Mouse (Mus musculus) thymus, adult 2 months (tissue): ENCODE measurements around the gene Phgdh. TPM values are rescaled to one million over a fixed set of nuclear protein-coding genes. Genes with fewer than 3 reads are reported as not detected.

Source experiments
- DNase-seq: peaks from one replicate; pipeline ENCODE4 v3.0.0; 2021
- H3K27ac ChIP-seq: fragments of 200-500 bp; 2 replicates; pipeline ENCODE4 v1.5.1; 2012; ENCODE audit warnings: low read length, control low read depth; ENCODE audit not compliant: control insufficient read depth, insufficient read depth
- H3K27me3 ChIP-seq: fragments of 200-500 bp; 2 replicates; pipeline ENCODE4 v1.6.1; 2012; ENCODE audit warnings: mild to moderate bottlenecking, low read length, moderate library complexity, mixed read lengths; ENCODE audit not compliant: control insufficient read depth, insufficient read depth
- H3K36me3 ChIP-seq: fragments of 200-500 bp; 2 replicates; pipeline ENCODE4 v1.6.1; 2012; ENCODE audit warnings: mild to moderate bottlenecking, low read length, moderate library complexity; ENCODE audit not compliant: control insufficient read depth, insufficient read depth
- H3K4me1 ChIP-seq: fragments of 200-500 bp; replicated peaks from 2 replicates; pipeline ENCODE4 v1.6.1; 2012; ENCODE audit warnings: low read length; ENCODE audit not compliant: control insufficient read depth, insufficient read depth
- H3K4me3 ChIP-seq: fragments of 200-500 bp; 2 replicates; pipeline ENCODE4 v1.5.1; 2012; ENCODE audit warnings: mild to moderate bottlenecking, low read length, control low read depth, moderate library complexity; ENCODE audit not compliant: control insufficient read depth, insufficient read depth
- CTCF ChIP-seq: fragments of 200-500 bp; IDR thresholded peaks from 2 replicates; pipeline ENCODE4 v1.5.1; 2012; ENCODE audit warnings: mild to moderate bottlenecking, control low read depth, low read length, moderate library complexity, borderline replicate concordance; ENCODE audit not compliant: control insufficient read depth, poor library complexity, insufficient read depth; ENCODE audit errors: extremely low read depth
- POLR2A ChIP-seq: fragments of 200-500 bp; IDR thresholded peaks from 2 replicates; pipeline ENCODE4 v1.6.1; 2012; ENCODE audit warnings: mild to moderate bottlenecking, low read length, control low read depth, moderate library complexity; ENCODE audit not compliant: control insufficient read depth, poor library complexity, insufficient read depth; ENCODE audit errors: extremely low read depth
- WGBS: fragments of 180-500 bp; shearing (Covaris S2); methylation state at CpG from one replicate; pipeline ENCODE4 v1.1.7; 2018; 5-methylcytosine and 5-hydroxymethylcytosine counted together
- polyA plus RNA-seq: library from polyadenylated mRNA; depleted of rRNA; stranded (reverse); fragments of >200 nt; gene quantifications from 2 replicates; pipeline ENCODE4 v1.2.3, GENCODE M21; 2012; rRNA removed

The Phgdh gene
- polyA plus RNA-seq, 1 experiment = 213 TPM

DNA sequence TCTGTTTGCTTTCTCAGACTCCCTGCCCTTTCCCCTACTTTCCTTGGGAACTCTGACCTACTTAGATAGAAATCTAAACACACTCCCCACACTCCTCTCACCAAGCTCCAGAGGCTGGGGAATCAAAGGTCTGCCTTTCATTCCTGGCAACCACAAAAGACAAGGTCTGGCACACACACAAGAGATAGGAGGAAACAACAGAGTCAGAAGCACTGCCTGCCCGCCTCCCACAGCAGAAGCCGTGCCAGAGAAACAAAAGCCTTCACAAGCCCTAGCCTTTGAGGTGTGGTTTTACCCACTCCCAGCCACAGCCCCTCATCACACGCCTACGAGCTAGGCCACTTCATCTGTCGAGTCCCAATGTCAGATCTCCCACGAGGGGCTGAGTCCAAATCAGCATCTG lies 72.5 kb downstream of the Phgdh start:
- no peak for TF ChIP-seq CTCF
- 0 out of 2 replicates have a peak, but pooled peaks have one; percentile 23 for TF ChIP-seq POLR2A
- DNase-seq = no peak
- Histone ChIP-seq H3K27me3 (no peaks in the 10 kb centered on the region), H3K4me3 (no peak overlapping the region), H3K27ac (no peak overlapping the region), H3K36me3 (no peaks in the 10 kb centered on the region), H3K4me1 (peaks cover 8% of the 10 kb centered on the region)
- 4% methylated on average over 6 of the region's 6 CpGs for WGBS

Other genes starting within 250 kb of the Phgdh start
- not detected in 2 replicates for gene Adam30, start 179.4 kb downstream of the Phgdh start, polyA plus RNA-seq
- gene Reg4, start 117.8 kb downstream of the Phgdh start, polyA plus RNA-seq = 0.35 TPM in 1 of 2 replicates, not detected in the other
- 8.8 and 9.9 TPM in 2 replicates for gene Hmgcs2, start 59.6 kb downstream of the Phgdh start, polyA plus RNA-seq
- 0.66 and 0.96 TPM in 2 replicates for gene Zfp697, start 42.5 kb upstream of the Phgdh start, polyA plus RNA-seq
- not detected in 2 replicates for gene Gm4450, start 117.1 kb upstream of the Phgdh start, polyA plus RNA-seq
- 0.22 TPM in 1 of 2 replicates, not detected in the other for gene Hsd3b4, start 170.5 kb upstream of the Phgdh start, polyA plus RNA-seq
- gene Gm10681, start 248.8 kb upstream of the Phgdh start, polyA plus RNA-seq = 0.22 TPM in 1 of 2 replicates, not detected in the other